Mouse (Mus musculus) MEL (cell line): ENCODE data around the gene Prkag2. TPM values are rescaled to one million over a fixed set of nuclear protein-coding genes. Genes with fewer than 3 reads are reported as not detected.

Source experiments
- DNase-seq: peaks from one replicate; pipeline ENCODE4 v3.0.0; 2011; ENCODE audit warnings: low read depth, low spot score
- H3K27ac ChIP-seq: 2 replicates; pipeline ENCODE4 v1.5.1; 2012; ENCODE audit warnings: low read depth, mild to moderate bottlenecking, control low read depth, low read length, moderate library complexity; ENCODE audit not compliant: control insufficient read depth
- H3K27me3 ChIP-seq, 2 experiments: fragments of 150-350 bp in 1 of 2; sonication (generic) in 1 of 2; 2 replicates each; pipeline ENCODE4 v1.6.1; 2012; ENCODE audit warnings: low read length in 2 of 2, mild to moderate bottlenecking in 2 of 2, improper control_type of control experiment in 1 of 2, moderate library complexity in 1 of 2; ENCODE audit not compliant: insufficient read depth in 2 of 2, control insufficient read depth in 1 of 2
- H3K36me3 ChIP-seq, 2 experiments: 2 replicates each; pipeline ENCODE4 v1.6.1; 2012 to 2014; ENCODE audit warnings: low read length in 2 of 2, improper control_type of control experiment in 1 of 2, inconsistent platforms in 1 of 2, mild to moderate bottlenecking in 1 of 2; ENCODE audit not compliant: insufficient read depth in 2 of 2, control insufficient read depth in 1 of 2
- H3K4me1 ChIP-seq, 2 experiments: fragments of 150-350 bp in 1 of 2; sonication (generic) in 1 of 2; 2 replicates each; pipeline ENCODE4 v1.6.1; 2012; ENCODE audit warnings: low read length in 2 of 2, improper control_type of control experiment in 1 of 2, mild to moderate bottlenecking in 1 of 2; ENCODE audit not compliant: insufficient read depth in 2 of 2, control insufficient read depth in 1 of 2
- H3K4me3 ChIP-seq, 2 experiments: fragments of 150-350 bp in 1 of 2; sonication (generic) in 1 of 2; 2 replicates each; pipeline ENCODE4 v1.5.1; 2012; ENCODE audit warnings: low read depth in 2 of 2, low read length in 2 of 2, mild to moderate bottlenecking in 2 of 2, moderate library complexity in 2 of 2, control low read depth in 1 of 2, improper control_type of control experiment in 1 of 2; ENCODE audit not compliant: control insufficient read depth in 1 of 2, insufficient read depth in 1 of 2
- H3K79me2 ChIP-seq: 2 replicates; pipeline ENCODE4 v1.6.1; 2012; ENCODE audit warnings: mild to moderate bottlenecking, low read length, moderate library complexity; ENCODE audit not compliant: control insufficient read depth, poor library complexity, insufficient read depth
- H3K9ac ChIP-seq: 2 replicates; pipeline ENCODE4 v1.6.1; 2012; ENCODE audit warnings: low read depth, mild to moderate bottlenecking, control low read depth, low read length, moderate library complexity; ENCODE audit not compliant: control insufficient read depth, poor library complexity, severe bottlenecking
- H3K9me3 ChIP-seq: fragments of 150-350 bp; sonication (generic); replicated peaks from 2 replicates; pipeline ENCODE4 v1.6.1; 2012; ENCODE audit warnings: mild to moderate bottlenecking, low read length, improper control_type of control experiment, moderate library complexity; ENCODE audit not compliant: insufficient read depth
- BHLHE40 ChIP-seq: IDR thresholded peaks from 2 replicates; pipeline ENCODE4 v1.6.1; 2012; ENCODE audit warnings: low read depth, mild to moderate bottlenecking, inconsistent platforms, low read length, improper control_type of control experiment, borderline replicate concordance
- CTCF ChIP-seq, 3 experiments: IDR thresholded peaks in 2 of 3; conservative IDR thresholded peaks in 1 of 3; 2 replicates each; pipeline ENCODE4 v1.5.1; 2011 to 2012; ENCODE audit warnings: low read length in 3 of 3, low read depth in 2 of 3, mild to moderate bottlenecking in 2 of 3, improper control_type of control experiment in 1 of 3, inconsistent platforms in 1 of 3, mixed read lengths in 1 of 3, moderate library complexity in 1 of 3; ENCODE audit not compliant: control insufficient read depth in 1 of 3, insufficient read depth in 1 of 3, poor library complexity in 1 of 3, severe bottlenecking in 1 of 3
- ETS1 ChIP-seq: IDR thresholded peaks from 2 replicates; pipeline ENCODE4 v1.6.1; 2012; ENCODE audit warnings: low read depth, mild to moderate bottlenecking, inconsistent platforms, low read length, improper control_type of control experiment, moderate library complexity
- GABPA ChIP-seq: IDR thresholded peaks from 2 replicates; pipeline ENCODE4 v1.6.1; 2012; ENCODE audit warnings: low read depth, mild to moderate bottlenecking, inconsistent platforms, low read length, improper control_type of control experiment, moderate library complexity
- GATA1 ChIP-seq: IDR thresholded peaks from 2 replicates; pipeline ENCODE4 v1.6.1; 2011; ENCODE audit warnings: low read depth, low read length, improper control_type of control experiment
- MAFK ChIP-seq: IDR thresholded peaks from 2 replicates; pipeline ENCODE4 v1.6.1; 2011; ENCODE audit warnings: low read depth, mild to moderate bottlenecking, low read length, improper control_type of control experiment, borderline replicate concordance
- MAX ChIP-seq: IDR thresholded peaks from 2 replicates; pipeline ENCODE4 v1.6.1; 2011; ENCODE audit warnings: low read length, improper control_type of control experiment
- MAZ ChIP-seq: IDR thresholded peaks from 2 replicates; pipeline ENCODE4 v1.6.1; 2012; ENCODE audit warnings: low read depth, mild to moderate bottlenecking, inconsistent platforms, low read length, improper control_type of control experiment
- MXI1 ChIP-seq: IDR thresholded peaks from 2 replicates; pipeline ENCODE4 v1.6.1; 2011; ENCODE audit warnings: mild to moderate bottlenecking, low read depth, low read length, improper control_type of control experiment
- MYB ChIP-seq: IDR thresholded peaks from 2 replicates; pipeline ENCODE4 v1.6.1; 2011; ENCODE audit warnings: mild to moderate bottlenecking, low read depth, low read length, improper control_type of control experiment
- MYC ChIP-seq: IDR thresholded peaks from 2 replicates; pipeline ENCODE4 v1.6.1; 2011; ENCODE audit warnings: low read depth, mild to moderate bottlenecking, low read length, improper control_type of control experiment, moderate library complexity
- POLR2A ChIP-seq, 2 experiments: IDR thresholded peaks; 2 replicates each; pipeline ENCODE4 v1.6.1; 2011 to 2012; ENCODE audit warnings: low read length in 2 of 2, mild to moderate bottlenecking in 2 of 2, control low read depth in 1 of 2, improper control_type of control experiment in 1 of 2, low read depth in 1 of 2, moderate library complexity in 1 of 2; ENCODE audit not compliant: control insufficient read depth in 1 of 2, insufficient read depth in 1 of 2, poor library complexity in 1 of 2
- POLR2AphosphoS2 ChIP-seq: IDR thresholded peaks from 2 replicates; pipeline ENCODE4 v1.6.1; 2011; ENCODE audit warnings: low read length, improper control_type of control experiment
- RAD21 ChIP-seq: IDR thresholded peaks from 2 replicates; pipeline ENCODE4 v1.6.1; 2011; ENCODE audit warnings: mild to moderate bottlenecking, low read depth, low read length, improper control_type of control experiment
- SIN3A ChIP-seq: IDR thresholded peaks from 2 replicates; pipeline ENCODE4 v1.6.1; 2012; ENCODE audit warnings: low read length, improper control_type of control experiment, inconsistent platforms
- SMC3 ChIP-seq: IDR thresholded peaks from 2 replicates; pipeline ENCODE4 v1.6.1; 2011; ENCODE audit warnings: low read depth, low read length, improper control_type of control experiment
- TAL1 ChIP-seq: IDR thresholded peaks from 2 replicates; pipeline ENCODE4 v1.6.1; 2012; ENCODE audit warnings: mild to moderate bottlenecking, inconsistent platforms, low read length, moderate library complexity, mixed read lengths
- TCF12 ChIP-seq: IDR thresholded peaks from 2 replicates; pipeline ENCODE4 v1.6.1; 2014; ENCODE audit warnings: low read depth, mild to moderate bottlenecking, inconsistent platforms, low read length, improper control_type of control experiment, moderate library complexity
- UBTF ChIP-seq: IDR thresholded peaks from 2 replicates; pipeline ENCODE4 v1.6.1; 2012; ENCODE audit warnings: low read depth, mild to moderate bottlenecking, inconsistent platforms, low read length, improper control_type of control experiment, moderate library complexity, borderline replicate concordance; ENCODE audit not compliant: insufficient read depth
- USF2 ChIP-seq, 2 experiments: IDR thresholded peaks; 2 replicates each; pipeline ENCODE4 v1.6.1; 2011 to 2012; ENCODE audit warnings: improper control_type of control experiment in 2 of 2, low read length in 2 of 2, borderline replicate concordance in 1 of 2, inconsistent platforms in 1 of 2, low read depth in 1 of 2, mild to moderate bottlenecking in 1 of 2; ENCODE audit not compliant: insufficient read depth in 1 of 2
- ZKSCAN1 ChIP-seq: IDR thresholded peaks from 2 replicates; pipeline ENCODE4 v1.6.1; 2012; ENCODE audit warnings: low read depth, mild to moderate bottlenecking, inconsistent platforms, low read length, improper control_type of control experiment, moderate library complexity
- ZNF384 ChIP-seq: IDR thresholded peaks from 2 replicates; pipeline ENCODE4 v1.6.1; 2012; ENCODE audit warnings: low read depth, mild to moderate bottlenecking, inconsistent platforms, low read length, improper control_type of control experiment
- polyA plus RNA-seq, 2 experiments: library from polyadenylated mRNA; stranded (reverse) in 1 of 2; unstranded in 1 of 2; fragments of >175 nt in 1 of 2; fragments of >200 nt in 1 of 2; gene quantifications; 2 replicates each; pipeline versions ENCODE4 v1.2.1 to v1.2.4; 2012; ENCODE audit warnings: low replicate concordance in 2 of 2, low read depth in 1 of 2; ENCODE audit not compliant: insufficient read length in 2 of 2, insufficient read depth in 1 of 2, missing spikeins in 1 of 2
- total RNA-seq: library from RNA; depleted of rRNA; stranded (reverse); fragments of 300-350 nt; gene quantifications from 2 replicates; pipeline ENCODE4 v1.2.3, GENCODE M21; 2012

The Prkag2 gene
- total and polyA plus RNA-seq, 3 experiments = 8.0 to 27.9 TPM; not detected in 1

DNA sequence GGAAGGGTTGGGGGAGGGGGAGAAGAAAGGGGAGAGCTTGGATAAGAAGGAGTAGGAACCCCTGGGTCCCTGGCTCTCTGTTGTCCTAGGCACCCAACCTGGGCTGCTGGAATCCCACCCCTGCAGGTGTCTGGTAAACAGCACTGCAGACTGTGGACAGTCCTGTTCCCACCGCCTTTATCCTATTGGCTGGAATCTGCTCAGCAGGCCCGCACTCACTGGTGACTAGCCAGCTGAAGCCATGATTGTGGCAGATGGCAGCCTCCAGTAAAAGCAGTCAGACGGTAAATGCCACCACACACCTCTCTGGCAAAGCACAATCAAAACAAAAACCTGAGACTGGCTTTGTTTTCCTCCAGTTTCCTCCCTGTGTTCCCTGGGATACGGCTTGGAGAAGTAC is 45.2 kb downstream of the Prkag2 start:
- TF ChIP-seq TCF12 (no peak), TAL1 (no peak), GABPA (no peak), ZKSCAN1 (no peak), GATA1 (no peak), MYB (no peak), ETS1 (no peak), MAX (no peak), POLR2A (IDR thresholded peaks at IDR 0.05; ENCODE audit: control insufficient read depth in 1 of 2, insufficient read depth in 1 of 2, low read depth in 1 of 2, low read length in 2 of 2, poor library complexity in 1 of 2) (no peak), SIN3A (no peak), RAD21 (no peak), UBTF (no peak), MYC (no peak), CTCF (IDR thresholded peaks at IDR 0.05 in 2 of 3, conservative IDR thresholded peaks at IDR 0.05 in 1 of 3; ENCODE audit: control insufficient read depth in 1 of 3, insufficient read depth in 1 of 3, low read depth in 2 of 3, low read length in 3 of 3, poor library complexity in 1 of 3, severe bottlenecking in 1 of 3) (no peak), ZNF384 (no peak), MAZ (no peak), BHLHE40 (no peak), USF2 (IDR thresholded peaks at IDR 0.05; ENCODE audit: borderline replicate concordance in 1 of 2, insufficient read depth in 1 of 2, low read depth in 1 of 2, low read length in 2 of 2) (no peak)
- no peak for DNase-seq

DNA sequence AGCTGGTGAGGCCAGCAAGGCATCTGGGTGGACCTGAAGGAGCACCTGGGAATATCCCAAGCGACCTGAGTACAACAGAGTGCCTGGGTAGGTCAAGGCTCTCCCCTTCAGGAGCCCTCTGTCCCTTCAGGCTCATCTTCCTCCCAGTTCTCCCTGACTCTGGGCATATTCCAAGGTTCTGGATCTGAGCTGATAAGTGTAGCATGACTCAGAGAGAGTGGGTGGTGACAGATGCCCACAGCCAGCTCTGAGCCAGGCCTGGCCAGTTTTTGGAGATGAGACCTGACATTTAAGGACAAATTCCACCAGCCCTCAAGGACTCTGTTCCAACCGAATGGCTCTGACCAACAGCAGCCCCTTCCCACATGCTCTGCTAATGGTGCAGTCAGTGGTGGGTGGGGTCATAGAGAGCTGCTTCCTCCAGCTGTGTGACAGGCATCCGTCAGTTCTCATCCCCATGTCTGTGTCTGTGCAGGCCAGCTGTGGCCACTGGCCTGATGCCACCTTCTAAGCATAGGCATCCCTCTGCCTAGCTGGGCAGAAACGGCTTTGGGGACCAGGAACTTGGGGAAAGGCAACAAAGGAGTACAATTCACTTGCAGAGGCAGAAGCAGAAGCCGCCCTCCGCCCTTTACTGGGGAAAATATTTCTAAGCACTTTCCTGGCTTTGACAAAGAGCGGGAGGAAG is 46.3 kb downstream of the Prkag2 start:
- H3K9me3 ChIP-seq = no peaks in the 10 kb centered on the region
- DNase-seq = no peak
- H3K4me3 ChIP-seq = no peak overlapping the region
- no peaks in the 10 kb centered on the region for H3K36me3 ChIP-seq
- no peaks in the 10 kb centered on the region for H3K79me2 ChIP-seq
- no peak overlapping the region for H3K27ac ChIP-seq
- H3K27me3 ChIP-seq = no peaks in the 10 kb centered on the region
- TF ChIP-seq USF2 (IDR thresholded peaks at IDR 0.05; ENCODE audit: borderline replicate concordance in 1 of 2, insufficient read depth in 1 of 2, low read depth in 1 of 2, low read length in 2 of 2) (no peak), POLR2AphosphoS2 (no peak), UBTF (no peak), MXI1 (no peak), MAZ (no peak), MAFK (no peak), MYB (no peak), SMC3 (no peak), ZNF384 (no peak), MAX (no peak), BHLHE40 (no peak), SIN3A (no peak), POLR2A (IDR thresholded peaks at IDR 0.05; ENCODE audit: control insufficient read depth in 1 of 2, insufficient read depth in 1 of 2, low read depth in 1 of 2, low read length in 2 of 2, poor library complexity in 1 of 2) (no peak)
- TF ChIP-seq, all 39 proteins: peak for 0
- Histone ChIP-seq H3K4me1 (no peaks in the 10 kb centered on the region; a peak in 1 of 4 replicates), H3K9ac (no peak overlapping the region)

More for the DNA sequence above, 45.2 kb downstream of the Prkag2 start:
- Histone ChIP-seq H3K9me3 (no peaks in the 10 kb centered on the region), H3K27ac (no peak overlapping the region), H3K36me3 (no peaks in the 10 kb centered on the region), H3K4me1 (no peaks in the 10 kb centered on the region; a peak in 1 of 4 replicates), H3K27me3 (no peaks in the 10 kb centered on the region), H3K79me2 (no peaks in the 10 kb centered on the region), H3K9ac (no peak overlapping the region), H3K4me3 (no peak overlapping the region)
